ENCODE assay signal across 7 mouse cellular contexts in genomic region chr12:71217866-71218522, GRCm38 (mm10).
DNase-seq lines count a peak whose midpoint lies in the region; ATAC-seq and TF ChIP-seq lines count a peak whose summit lies in the region.

No protein-coding gene starts in this region.

- no peak overlapping the region for H3K9ac ChIP-seq in midbrain, embryonic 14.5 days (replicated peaks; ENCODE audit: low read length)
- H3K9ac ChIP-seq in midbrain, embryonic 11.5 days (ENCODE audit: low read length) = no peak overlapping the region
- no peak overlapping the region for H3K9ac ChIP-seq in heart, adult 2 months (ENCODE audit: low read depth, low read length)
- H3K9ac ChIP-seq in limb, embryonic 14.5 days (ENCODE audit: low read depth, low read length, severe bottlenecking) = no peak overlapping the region

- no peak for TF ChIP-seq CTCF in brain, embryonic 14.5 days (IDR thresholded peaks at IDR 0.05; ENCODE audit: borderline replicate concordance, extremely low read depth, insufficient read depth, insufficient read length)
- TF ChIP-seq CTCF in heart, adult 2 months (IDR thresholded peaks at IDR 0.05) = no peak

- ATAC-seq in midbrain, embryonic 14.5 days (ENCODE audit: low FRiP score, low TSS enrichment) = no peak; the same call in 1 of the 2 replicates
- no peak for ATAC-seq in midbrain, embryonic 11.5 days (ENCODE audit: low FRiP score)
- ATAC-seq in limb, embryonic 14.5 days (ENCODE audit: low FRiP score, low read depth) = peak; percentile 37; the same call in 1 of the 2 replicates

- no peaks in the 10 kb centered on the region for H3K79me2 ChIP-seq in heart, adult 2 months (replicated peaks; ENCODE audit: control insufficient read depth, insufficient read depth, low read length)

- H3K4me3 ChIP-seq in midbrain, embryonic 14.5 days (replicated peaks; ENCODE audit: low read depth, low read length) = no peak overlapping the region
- no peak overlapping the region for H3K4me3 ChIP-seq in midbrain, embryonic 11.5 days (ENCODE audit: low read depth, low read length)
- H3K4me3 ChIP-seq in heart, adult 2 months = no peak overlapping the region
- H3K4me3 ChIP-seq in limb, embryonic 14.5 days (replicated peaks; ENCODE audit: low read length) = no peak overlapping the region
- no peak overlapping the region for H3K4me3 ChIP-seq in forebrain, embryonic 10.5 days

- no peak overlapping the region for H3K4me2 ChIP-seq in midbrain, embryonic 14.5 days (ENCODE audit: low read length)
- no peak overlapping the region for H3K4me2 ChIP-seq in midbrain, embryonic 11.5 days
- no peak overlapping the region for H3K4me2 ChIP-seq in limb, embryonic 14.5 days (replicated peaks; ENCODE audit: low read depth, low read length, severe bottlenecking)

- no peak overlapping the region for H3K27ac ChIP-seq in midbrain, embryonic 14.5 days (replicated peaks; ENCODE audit: low read depth, low read length)
- no peak overlapping the region for H3K27ac ChIP-seq in midbrain, embryonic 11.5 days (ENCODE audit: low read depth, low read length)
- H3K27ac ChIP-seq in heart, adult 2 months = no peak overlapping the region
- no peak overlapping the region for H3K27ac ChIP-seq in limb, embryonic 14.5 days (replicated peaks; ENCODE audit: low read depth, low read length)
- H3K27ac ChIP-seq in forebrain, embryonic 10.5 days = no peak overlapping the region

- H3K9me3 ChIP-seq in midbrain, embryonic 14.5 days (ENCODE audit: control insufficient read depth, low read length) = no peaks in the 10 kb centered on the region
- H3K9me3 ChIP-seq in midbrain, embryonic 11.5 days (ENCODE audit: control insufficient read depth, low read length) = no peaks in the 10 kb centered on the region
- no peaks in the 10 kb centered on the region; the same call in 1 of the 2 replicates for H3K9me3 ChIP-seq in limb, embryonic 14.5 days (ENCODE audit: control insufficient read depth, low read length)
- no peaks in the 10 kb centered on the region for H3K9me3 ChIP-seq in forebrain, embryonic 10.5 days

- WGBS in midbrain, embryonic 14.5 days = 81% methylated on average over 6 of the region's 6 CpGs
- WGBS in midbrain, embryonic 11.5 days = 85% methylated on average over 6 of the region's 6 CpGs
- WGBS in heart, adult 2 months = 58% methylated on average over 6 of the region's 6 CpGs
- WGBS in limb, embryonic 14.5 days = 65% methylated on average over 6 of the region's 6 CpGs
- WGBS in forebrain, embryonic 10.5 days = 92% methylated on average over 6 of the region's 6 CpGs

- peak; percentile 52 for DNase-seq in midbrain, embryonic 14.5 days
- DNase-seq in midbrain, embryonic 11.5 days (ENCODE audit: low spot score, missing footprints) = no peak
- DNase-seq in brain, embryonic 14.5 days (ENCODE audit: low read depth) = peak; percentile 61
- peak; percentile 35 to 40 for DNase-seq in heart, adult 2 months
- DNase-seq in limb, embryonic 14.5 days (ENCODE audit: low spot score) = peak; percentile 67
- no peak for DNase-seq in thymus, postnatal 36 days
- no peak for DNase-seq in forebrain, embryonic 10.5 days (ENCODE audit: extremely low spot score, low spot score)

- intact Hi-C loops in heart, adult 2 months (cut with DNase I) = no loop called here

- no peak for TF ChIP-seq EP300 in heart, adult 2 months (IDR thresholded peaks at IDR 0.05; ENCODE audit: insufficient read depth, low read depth, low read length)

- no peak for TF ChIP-seq POLR2A in brain, embryonic 14.5 days (IDR thresholded peaks at IDR 0.05; ENCODE audit: borderline replicate concordance, extremely low read depth, insufficient read depth, insufficient read length, poor library complexity, severe bottlenecking)
- TF ChIP-seq POLR2A in heart, adult 2 months (IDR thresholded peaks at IDR 0.05; ENCODE audit: insufficient read depth, low read depth, low read length) = no peak
- no peak for TF ChIP-seq POLR2A in limb, embryonic 14.5 days (IDR thresholded peaks at IDR 0.05; ENCODE audit: borderline replicate concordance, extremely low read depth, insufficient read depth, insufficient read length)

- H3K36me3 ChIP-seq in midbrain, embryonic 14.5 days (ENCODE audit: control insufficient read depth, insufficient read depth, low read length) = peaks cover 15% of the 10 kb centered on the region
- peaks cover 5% of the 10 kb centered on the region; the same call in 1 of the 2 replicates for H3K36me3 ChIP-seq in midbrain, embryonic 11.5 days (ENCODE audit: control insufficient read depth, insufficient read depth, low read length)
- no peaks in the 10 kb centered on the region for H3K36me3 ChIP-seq in heart, adult 2 months (ENCODE audit: control insufficient read depth, insufficient read depth, low read length)
- peaks cover 34% of the 10 kb centered on the region for H3K36me3 ChIP-seq in limb, embryonic 14.5 days (ENCODE audit: control insufficient read depth, insufficient read depth, low read length)
- H3K36me3 ChIP-seq in forebrain, embryonic 10.5 days (replicated peaks) = peaks cover 79% of the 10 kb centered on the region

- H3K4me1 ChIP-seq in midbrain, embryonic 14.5 days (ENCODE audit: control insufficient read depth, insufficient read depth, low read length) = no peaks in the 10 kb centered on the region
- H3K4me1 ChIP-seq in midbrain, embryonic 11.5 days (ENCODE audit: control insufficient read depth, insufficient read depth, low read length) = no peaks in the 10 kb centered on the region
- peaks cover 3% of the 10 kb centered on the region; the same call in 1 of the 2 replicates for H3K4me1 ChIP-seq in heart, adult 2 months (ENCODE audit: control insufficient read depth, insufficient read depth, low read length)
- 0 out of 2 replicates have a peak, but pooled peaks cover 5% of the 10 kb centered on the region for H3K4me1 ChIP-seq in limb, embryonic 14.5 days (ENCODE audit: control insufficient read depth, insufficient read depth, low read length)
- no peaks in the 10 kb centered on the region for H3K4me1 ChIP-seq in forebrain, embryonic 10.5 days

- no peaks in the 10 kb centered on the region for H3K27me3 ChIP-seq in midbrain, embryonic 14.5 days (ENCODE audit: control insufficient read depth, insufficient read depth, low read length)
- H3K27me3 ChIP-seq in midbrain, embryonic 11.5 days (ENCODE audit: control insufficient read depth, insufficient read depth, low read length) = no peaks in the 10 kb centered on the region
- no peaks in the 10 kb centered on the region for H3K27me3 ChIP-seq in heart, adult 2 months (ENCODE audit: control insufficient read depth, insufficient read depth, low read length)
- no peaks in the 10 kb centered on the region for H3K27me3 ChIP-seq in limb, embryonic 14.5 days (ENCODE audit: control insufficient read depth, insufficient read depth, low read length)
- H3K27me3 ChIP-seq in forebrain, embryonic 10.5 days (ENCODE audit: poor library complexity, severe bottlenecking) = no peaks in the 10 kb centered on the region

Comparison
In these comparisons a context has a peak if more than half of its experiments do, and no peak if none do; other contexts are left out.
1. DNase-seq: peak in midbrain, embryonic 14.5 days (single experiment), brain, embryonic 14.5 days (single experiment), heart, adult 2 months (2 of 2) and limb, embryonic 14.5 days (single experiment); none in midbrain, embryonic 11.5 days (single experiment), thymus, postnatal 36 days (0 of 2) and forebrain, embryonic 10.5 days (single experiment).